Mouse (Mus musculus) cerebellum, adult 2 months (tissue): ENCODE results near the gene Limk2. TPM values are rescaled to one million over a fixed set of nuclear protein-coding genes. Genes with fewer than 3 reads are reported as not detected.

Source experiments
- DNase-seq, 2 experiments: peaks; one replicate each; pipeline ENCODE4 v3.0.0; 2021
- H3K27ac ChIP-seq: fragments of 200-500 bp; 2 replicates; pipeline ENCODE4 v1.5.1; 2012; ENCODE audit warnings: low read length, control low read depth, inconsistent platforms; ENCODE audit not compliant: insufficient read depth
- H3K27me3 ChIP-seq: fragments of 200-500 bp; 2 replicates; pipeline ENCODE4 v1.6.1; 2012; ENCODE audit warnings: inconsistent platforms, mild to moderate bottlenecking, low read length, moderate library complexity; ENCODE audit not compliant: control insufficient read depth, insufficient read depth
- H3K4me1 ChIP-seq: fragments of 200-500 bp; 2 replicates; pipeline ENCODE4 v1.6.1; 2011; ENCODE audit warnings: low read length; ENCODE audit not compliant: control insufficient read depth, insufficient read depth
- H3K4me3 ChIP-seq: fragments of 200-500 bp; replicated peaks from 2 replicates; pipeline ENCODE3; 2011; ENCODE audit warnings: mild to moderate bottlenecking, low read depth, low read length, control low read depth; ENCODE audit not compliant: insufficient read depth
- CTCF ChIP-seq: fragments of 200-500 bp; IDR thresholded peaks from 2 replicates; pipeline ENCODE4 v1.5.1; 2011; ENCODE audit warnings: low read depth, mild to moderate bottlenecking, control low read depth, low read length, moderate library complexity, borderline replicate concordance; ENCODE audit not compliant: insufficient read depth
- POLR2A ChIP-seq: fragments of 200-500 bp; IDR thresholded peaks from 2 replicates; pipeline ENCODE4 v1.6.1; 2011; ENCODE audit warnings: low read length, control low read depth, borderline replicate concordance; ENCODE audit not compliant: insufficient read depth
- WGBS: fragments of 180-500 bp; shearing (Covaris S2); methylation state at CpG from one replicate; pipeline ENCODE4 v1.1.7; 2018; 5-methylcytosine and 5-hydroxymethylcytosine counted together
- polyA plus RNA-seq: library from polyadenylated mRNA; depleted of rRNA; stranded (reverse); fragments of >200 nt; gene quantifications from 2 replicates; pipeline ENCODE4 v1.2.3, GENCODE M21; 2012; rRNA removed

The Limk2 gene
- polyA plus RNA-seq, 1 experiment, result 201 TPM

GRCm38 (mm10) chr11:3301075-3301474, 107.9 kb downstream of the Limk2 start:
- no peak for DNase-seq
- 87% methylated on average over 5 of the region's 5 CpGs for WGBS
- Histone ChIP-seq H3K27me3 (no peaks in the 10 kb centered on the region), H3K4me1 (peaks cover 11% of the 10 kb centered on the region; the same call in 1 of the 2 replicates), H3K27ac (no peak overlapping the region), H3K4me3 (no peak overlapping the region)
- TF ChIP-seq CTCF (no peak), POLR2A (no peak)

DNA sequence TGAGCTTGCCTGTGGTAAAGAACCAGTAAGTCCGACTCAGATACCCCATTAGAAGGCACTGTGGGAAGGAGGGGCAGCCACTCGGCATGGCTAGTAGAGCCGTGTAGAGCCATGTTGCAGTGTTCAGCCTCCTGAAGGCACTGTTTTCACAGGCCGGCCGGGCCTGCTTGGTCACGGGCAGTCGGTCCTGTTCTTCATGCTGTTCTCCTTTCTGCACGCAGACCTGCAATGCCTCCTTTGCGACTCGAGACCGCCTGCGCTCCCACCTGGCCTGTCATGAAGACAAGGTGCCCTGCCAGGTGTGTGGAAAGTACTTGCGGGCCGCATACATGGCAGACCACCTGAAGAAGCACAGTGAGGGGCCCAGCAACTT, 110.2 kb downstream of the Limk2 start:
- H3K27ac ChIP-seq, result no peak overlapping the region
- H3K27me3 ChIP-seq, result no peaks in the 10 kb centered on the region
- H3K4me3 ChIP-seq, result no peak overlapping the region
- WGBS, result 87% methylated on average over 14 of the region's 14 CpGs
- peaks cover 14% of the 10 kb centered on the region for H3K4me1 ChIP-seq
- DNase-seq, result no peak
- no peak for TF ChIP-seq CTCF
- no peak for TF ChIP-seq POLR2A

DNA sequence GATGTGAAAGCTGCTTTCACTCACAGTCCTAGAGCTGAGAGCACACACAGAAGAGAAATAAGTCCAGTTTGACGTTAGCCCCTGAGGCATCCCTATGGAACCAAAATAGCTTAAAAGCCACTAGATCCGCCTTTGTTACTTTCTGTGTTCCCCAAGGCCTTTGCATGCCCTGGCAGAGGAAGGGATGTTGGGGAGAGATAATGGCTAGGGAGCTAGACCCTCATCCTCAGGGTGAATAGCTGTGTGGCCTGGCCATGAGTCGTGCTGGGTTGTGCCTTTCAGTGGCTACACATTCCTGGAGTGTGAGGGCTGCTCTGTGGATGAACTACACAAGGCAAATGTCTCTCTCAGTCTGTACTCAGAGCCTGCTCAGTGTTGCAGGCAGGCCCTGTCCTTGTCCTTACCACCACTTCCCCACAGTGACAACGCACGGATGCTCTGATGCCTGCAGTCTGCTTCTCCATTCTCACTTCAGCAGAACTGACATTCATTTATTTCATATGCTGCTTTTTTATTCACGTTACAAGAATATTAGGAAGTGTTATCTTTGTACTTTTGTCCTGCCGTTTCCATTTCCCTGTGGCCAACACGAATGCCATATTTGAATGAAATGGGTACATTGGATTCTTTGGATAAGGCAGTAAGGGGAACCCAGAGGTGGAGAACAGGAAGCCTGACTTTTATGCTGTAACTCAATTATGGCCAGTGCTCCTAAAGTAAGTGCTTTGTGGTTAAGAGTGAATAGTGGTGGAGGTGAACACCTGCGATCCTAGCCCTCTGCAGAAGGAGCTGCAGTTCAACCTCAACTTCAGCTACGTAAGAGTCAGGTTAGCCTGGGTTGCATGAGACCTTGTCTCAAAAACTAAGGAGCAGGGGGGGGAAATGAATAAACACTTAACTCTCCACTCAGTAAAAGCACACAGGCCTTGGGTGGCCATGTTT, 110.8 kb downstream of the Limk2 start:
- no peak overlapping the region; the same call in 1 of the 2 replicates for H3K27ac ChIP-seq
- 88% methylated on average over 10 of the region's 10 CpGs for WGBS
- no peak for DNase-seq
- H3K27me3 ChIP-seq, result no peaks in the 10 kb centered on the region
- TF ChIP-seq CTCF (no peak), POLR2A (no peak)
- no peak overlapping the region for H3K4me3 ChIP-seq
- H3K4me1 ChIP-seq, result peaks cover 19% of the 10 kb centered on the region

GRCm38 (mm10) chr11:3296056-3296455, 112.9 kb downstream of the Limk2 start:
- H3K4me1 ChIP-seq, result peaks cover 14% of the 10 kb centered on the region
- H3K4me3 ChIP-seq, result no peak overlapping the region
- H3K27ac ChIP-seq, result no peak overlapping the region
- no peaks in the 10 kb centered on the region for H3K27me3 ChIP-seq
- 29% methylated on average over 5 of the region's 5 CpGs for WGBS
- no peak for DNase-seq
- TF ChIP-seq CTCF, result no peak
- TF ChIP-seq POLR2A, result no peak

- no peak overlapping the region for H3K4me3 ChIP-seq
- 85% methylated on average over 2 of the region's 2 CpGs for WGBS
- H3K27me3 ChIP-seq, result no peaks in the 10 kb centered on the region
- TF ChIP-seq CTCF (no peak), POLR2A (no peak)
- DNase-seq, result no peak
- no peak overlapping the region for H3K27ac ChIP-seq
- H3K4me1 ChIP-seq, result peaks cover 14% of the 10 kb centered on the region
Observed at GRCm38 (mm10) chr11:3294641-3295040, 114.3 kb downstream of the Limk2 start.

Other genes starting within 250 kb of the Limk2 start
- 24.1 and 26.6 TPM in 2 replicates for gene Sfi1, start 215.7 kb downstream of the Limk2 start, polyA plus RNA-seq
- gene Eif4enif1, start 206.8 kb downstream of the Limk2 start, polyA plus RNA-seq, result 57.4 and 59.0 TPM in 2 replicates
- 83.2 and 85.9 TPM in 2 replicates for gene Drg1, start 142.8 kb downstream of the Limk2 start, polyA plus RNA-seq
- 41.0 and 44.1 TPM in 2 replicates for gene Patz1, start 120.3 kb downstream of the Limk2 start, polyA plus RNA-seq
- gene Pik3ip1, start 78.8 kb downstream of the Limk2 start, polyA plus RNA-seq, result 68.2 and 76.1 TPM in 2 replicates
- 38.1 and 39.3 TPM in 2 replicates for gene Rnf185, start 43.2 kb upstream of the Limk2 start, polyA plus RNA-seq
- 3.8 and 4.0 TPM in 2 replicates for gene Pla2g3, start 79.1 kb upstream of the Limk2 start, polyA plus RNA-seq
- 103 and 106 TPM in 2 replicates for gene Inpp5j, start 95.6 kb upstream of the Limk2 start, polyA plus RNA-seq
- 889 and 965 TPM in 2 replicates for gene Selenom, start 105.5 kb upstream of the Limk2 start, polyA plus RNA-seq
- 6.1 and 6.9 TPM in 2 replicates for gene Smtn, start 131.4 kb upstream of the Limk2 start, polyA plus RNA-seq
- 22.9 and 26.0 TPM in 2 replicates for gene Morc2a, start 240.0 kb upstream of the Limk2 start, polyA plus RNA-seq